Mouse (Mus musculus) stomach, embryonic 16.5 days (tissue): ENCODE measurements around the gene Lrguk. TPM values are rescaled to one million over a fixed set of nuclear protein-coding genes. Genes with fewer than 3 reads are reported as not detected.

Source experiments
- ATAC-seq: fragments of 200-750 bp; cut with Nextera tagmentation; 2 replicates; pipeline ENCODE4 v1.8.0; 2017; ENCODE audit warnings: moderate number of reproducible peaks, moderate TSS enrichment; ENCODE audit not compliant: insufficient read depth, low FRiP score
- H3K27ac ChIP-seq: fragments of 300-500 bp; sonication (generic); 2 replicates; pipeline ENCODE4 v1.5.1; 2014; ENCODE audit warnings: low read length
- H3K27me3 ChIP-seq: fragments of 300-500 bp; sonication (generic); 2 replicates; pipeline ENCODE4 v1.6.1; 2014; ENCODE audit warnings: low read length, control low read depth, mixed read lengths; ENCODE audit not compliant: control insufficient read depth, insufficient read depth
- H3K36me3 ChIP-seq: fragments of 300-500 bp; sonication (generic); 2 replicates; pipeline ENCODE4 v1.6.1; 2014; ENCODE audit warnings: low read length; ENCODE audit not compliant: control insufficient read depth, insufficient read depth
- H3K4me1 ChIP-seq: fragments of 300-500 bp; sonication (generic); 2 replicates; pipeline ENCODE4 v1.6.1; 2014; ENCODE audit warnings: low read length, control low read depth, mixed read lengths; ENCODE audit not compliant: control insufficient read depth, insufficient read depth
- H3K4me2 ChIP-seq: fragments of 300-500 bp; sonication (generic); 2 replicates; pipeline ENCODE4 v1.6.1; 2014; ENCODE audit warnings: low read depth, low read length, mixed read lengths
- H3K4me3 ChIP-seq: fragments of 300-500 bp; sonication (generic); replicated peaks from 2 replicates; pipeline ENCODE4 v1.5.1; 2014; ENCODE audit warnings: mild to moderate bottlenecking, low read length
- H3K9ac ChIP-seq: fragments of 300-500 bp; sonication (generic); 2 replicates; pipeline ENCODE4 v1.6.1; 2014; ENCODE audit warnings: low read length
- H3K9me3 ChIP-seq: fragments of 300-500 bp; sonication (generic); replicated peaks from 2 replicates; pipeline ENCODE4 v1.6.1; 2016; ENCODE audit warnings: low read length, control low read depth; ENCODE audit not compliant: control insufficient read depth
- WGBS: fragments of 180-500 bp; shearing (Covaris S2); extraction: QIAGEN DNeasy Blood & Tissue Kit; methylation state at CpG from one replicate; pipeline ENCODE4 v1.1.7; 2014; 5-methylcytosine and 5-hydroxymethylcytosine counted together
- polyA plus RNA-seq: library from polyadenylated mRNA; unstranded; fragments of >200 nt; fragmentation: Nextera tagmentation; extraction: Ambion mirVana; gene quantifications from 2 replicates; pipeline ENCODE4 v1.2.1, GENCODE M21; 2015

The Lrguk gene
- polyA plus RNA-seq, 1 experiment from 2014 or later, result 0.44 TPM

- no peak overlapping the region for H3K4me3 ChIP-seq
- no peaks in the 10 kb centered on the region for H3K27me3 ChIP-seq
- no peak overlapping the region for H3K4me2 ChIP-seq
- H3K36me3 ChIP-seq, result no peaks in the 10 kb centered on the region
- no peak overlapping the region for H3K27ac ChIP-seq
- H3K9me3 ChIP-seq, result no peaks in the 10 kb centered on the region
- no peak for ATAC-seq
- H3K4me1 ChIP-seq, result no peaks in the 10 kb centered on the region
- H3K9ac ChIP-seq, result no peak overlapping the region
- 85% methylated on average over 4 of the region's 4 CpGs for WGBS
Measured at GRCm38 (mm10) chr6:34087701-34088100, 58.5 kb downstream of the Lrguk start.

DNA sequence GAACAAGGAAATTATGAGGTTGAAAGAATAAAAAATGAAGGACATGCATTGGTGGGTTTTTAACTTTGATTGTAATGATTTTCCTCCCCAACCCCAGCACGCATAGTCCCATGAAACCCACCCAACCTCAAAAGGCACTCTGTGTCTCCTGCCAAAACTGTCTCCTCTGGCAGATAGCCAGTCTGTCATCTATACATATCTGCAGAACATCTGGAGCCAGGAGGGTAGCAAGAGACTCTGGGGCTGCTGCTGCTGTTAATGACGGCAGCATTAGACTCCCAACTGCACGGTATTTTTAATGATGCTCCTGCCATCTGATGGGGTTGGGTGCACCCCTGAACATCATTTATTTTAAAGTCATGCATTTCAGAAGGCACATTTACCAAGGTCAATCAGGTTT is 59.7 kb downstream of the Lrguk start:
- Histone ChIP-seq H3K4me2 (no peak overlapping the region), H3K4me3 (no peak overlapping the region), H3K36me3 (no peaks in the 10 kb centered on the region), H3K27ac (no peak overlapping the region), H3K9ac (no peak overlapping the region), H3K9me3 (no peaks in the 10 kb centered on the region), H3K4me1 (no peaks in the 10 kb centered on the region), H3K27me3 (no peaks in the 10 kb centered on the region)
- ATAC-seq, result no peak
- 46% methylated on average over 3 of the region's 3 CpGs for WGBS

DNA sequence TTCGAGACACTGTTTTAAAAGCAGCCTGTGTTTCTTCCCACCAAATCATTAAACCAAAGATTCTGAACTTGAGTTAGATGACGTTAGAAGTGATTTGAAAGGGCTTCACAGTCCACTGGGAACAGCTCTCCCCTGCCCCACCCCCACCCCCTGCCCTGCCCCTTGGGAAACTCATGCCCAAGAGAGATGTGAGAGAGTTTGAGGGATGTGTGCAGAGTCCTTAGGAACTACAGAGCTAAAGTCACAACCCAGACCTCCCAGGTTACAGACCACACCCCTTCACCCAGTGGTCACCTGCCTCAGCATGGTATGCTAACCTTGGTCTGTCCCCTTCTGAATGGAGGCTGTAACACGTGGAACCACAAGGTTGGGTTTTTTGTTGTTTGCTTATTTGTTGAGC is 62.3 kb downstream of the Lrguk start:
- no peaks in the 10 kb centered on the region for H3K36me3 ChIP-seq
- H3K9me3 ChIP-seq, result no peaks in the 10 kb centered on the region
- H3K4me3 ChIP-seq, result no peak overlapping the region
- H3K4me2 ChIP-seq, result no peak overlapping the region
- H3K4me1 ChIP-seq, result peaks cover 2% of the 10 kb centered on the region; the same call in 1 of the 2 replicates
- no peak overlapping the region for H3K9ac ChIP-seq
- no peak overlapping the region for H3K27ac ChIP-seq
- no peaks in the 10 kb centered on the region for H3K27me3 ChIP-seq
- no peak for ATAC-seq
- WGBS, result 73% methylated on average over 3 of the region's 3 CpGs

- Histone ChIP-seq H3K4me3 (no peak overlapping the region), H3K4me1 (peaks cover 5% of the 10 kb centered on the region; the same call in 1 of the 2 replicates), H3K27ac (no peak overlapping the region), H3K36me3 (no peaks in the 10 kb centered on the region), H3K27me3 (no peaks in the 10 kb centered on the region), H3K9me3 (no peaks in the 10 kb centered on the region), H3K9ac (no peak overlapping the region), H3K4me2 (no peak overlapping the region)
- peak; percentile 66; the same call in 1 of the 2 replicates for ATAC-seq
- WGBS, result 50% methylated on average over 6 of the region's 6 CpGs
Measured at GRCm38 (mm10) chr6:34096274-34096673, 67.0 kb downstream of the Lrguk start.

DNA sequence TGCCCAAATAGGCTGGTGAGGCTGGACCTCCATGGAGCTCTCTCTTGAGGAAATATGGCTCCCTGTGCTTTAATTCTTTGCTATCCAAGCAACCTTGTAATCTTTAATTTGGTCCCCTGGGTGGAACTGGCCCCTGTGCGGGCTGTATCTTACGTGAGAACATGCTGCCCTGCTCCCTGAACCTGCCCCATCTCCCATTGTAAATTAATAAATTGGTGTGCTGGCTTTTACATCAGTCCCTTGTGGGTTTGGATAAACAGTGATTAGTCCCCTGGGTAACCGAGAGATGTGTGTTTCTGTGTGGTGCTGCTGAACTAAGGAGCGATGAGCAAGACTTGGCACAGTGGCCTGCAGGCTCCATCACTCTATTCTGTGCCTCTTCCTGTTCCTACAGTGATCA is 67.7 kb downstream of the Lrguk start:
- no peak for ATAC-seq
- peaks cover 5% of the 10 kb centered on the region; the same call in 1 of the 2 replicates for H3K4me1 ChIP-seq
- no peak overlapping the region for H3K4me3 ChIP-seq
- H3K27me3 ChIP-seq, result no peaks in the 10 kb centered on the region
- H3K9ac ChIP-seq, result no peak overlapping the region
- WGBS, result 65% methylated on average over 4 of the region's 4 CpGs
- H3K4me2 ChIP-seq, result no peak overlapping the region
- no peak overlapping the region for H3K27ac ChIP-seq
- no peaks in the 10 kb centered on the region for H3K9me3 ChIP-seq
- H3K36me3 ChIP-seq, result no peaks in the 10 kb centered on the region

- Histone ChIP-seq H3K27ac (no peak overlapping the region), H3K4me2 (no peak overlapping the region), H3K9me3 (no peaks in the 10 kb centered on the region), H3K36me3 (no peaks in the 10 kb centered on the region), H3K9ac (no peak overlapping the region), H3K4me1 (peaks cover 5% of the 10 kb centered on the region; the same call in 1 of the 2 replicates), H3K27me3 (no peaks in the 10 kb centered on the region), H3K4me3 (no peak overlapping the region)
- WGBS, result 83% methylated on average over 6 of the region's 6 CpGs
- ATAC-seq, result no peak
Measured at GRCm38 (mm10) chr6:34099725-34100124, 70.5 kb downstream of the Lrguk start.

DNA sequence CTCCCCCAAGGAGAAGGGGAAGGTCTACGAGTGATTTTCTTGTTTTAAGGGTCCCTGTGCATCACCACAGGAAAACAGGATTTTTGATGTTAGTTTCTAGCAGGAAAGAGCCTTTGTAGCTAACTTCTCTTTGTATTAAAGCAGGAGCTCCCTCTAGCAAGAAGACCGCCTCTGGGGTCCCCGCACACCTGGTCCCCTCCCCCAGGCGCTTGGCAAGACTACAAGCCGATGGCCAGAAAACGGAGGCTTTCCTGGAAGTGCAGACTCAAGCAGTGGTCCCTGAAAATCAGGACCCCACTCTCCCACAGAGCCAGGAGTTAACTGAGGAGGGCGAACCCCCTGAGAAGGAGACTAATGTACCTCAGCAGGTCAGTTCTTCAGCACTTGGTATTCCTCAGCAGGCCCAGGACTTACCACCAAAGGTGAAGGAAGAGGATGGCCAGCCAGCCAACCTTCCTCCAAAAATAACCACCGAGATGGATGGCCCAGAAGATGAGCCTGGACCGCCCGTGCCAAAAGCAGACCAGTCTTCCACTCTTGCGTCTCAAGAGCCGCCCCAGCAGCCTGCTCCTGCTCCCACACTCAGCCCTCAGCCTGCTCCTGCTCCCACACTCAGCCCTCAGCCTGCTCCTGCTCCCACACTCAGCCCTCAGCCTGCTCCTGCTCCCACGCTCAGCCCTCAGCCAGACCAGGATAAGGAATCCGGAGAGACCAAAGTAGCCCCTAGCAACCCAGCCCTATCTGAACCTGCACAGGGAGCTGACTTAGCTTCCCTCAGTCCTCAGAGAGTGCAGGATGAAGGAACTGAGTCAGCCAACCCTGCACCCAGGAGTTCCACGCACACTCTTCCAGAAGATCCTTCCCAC is 72.5 kb downstream of the Lrguk start:
- Histone ChIP-seq H3K9ac (no peak overlapping the region), H3K4me2 (no peak overlapping the region), H3K27ac (no peak overlapping the region), H3K4me3 (no peak overlapping the region), H3K36me3 (no peaks in the 10 kb centered on the region), H3K4me1 (peaks cover under 1% of the 10 kb centered on the region; the same call in 1 of the 2 replicates), H3K27me3 (no peaks in the 10 kb centered on the region), H3K9me3 (no peaks in the 10 kb centered on the region)
- 85% methylated on average over 15 of the region's 15 CpGs for WGBS
- 0 out of 2 replicates have a peak, but pooled peaks have one; percentile 29 for ATAC-seq

DNA sequence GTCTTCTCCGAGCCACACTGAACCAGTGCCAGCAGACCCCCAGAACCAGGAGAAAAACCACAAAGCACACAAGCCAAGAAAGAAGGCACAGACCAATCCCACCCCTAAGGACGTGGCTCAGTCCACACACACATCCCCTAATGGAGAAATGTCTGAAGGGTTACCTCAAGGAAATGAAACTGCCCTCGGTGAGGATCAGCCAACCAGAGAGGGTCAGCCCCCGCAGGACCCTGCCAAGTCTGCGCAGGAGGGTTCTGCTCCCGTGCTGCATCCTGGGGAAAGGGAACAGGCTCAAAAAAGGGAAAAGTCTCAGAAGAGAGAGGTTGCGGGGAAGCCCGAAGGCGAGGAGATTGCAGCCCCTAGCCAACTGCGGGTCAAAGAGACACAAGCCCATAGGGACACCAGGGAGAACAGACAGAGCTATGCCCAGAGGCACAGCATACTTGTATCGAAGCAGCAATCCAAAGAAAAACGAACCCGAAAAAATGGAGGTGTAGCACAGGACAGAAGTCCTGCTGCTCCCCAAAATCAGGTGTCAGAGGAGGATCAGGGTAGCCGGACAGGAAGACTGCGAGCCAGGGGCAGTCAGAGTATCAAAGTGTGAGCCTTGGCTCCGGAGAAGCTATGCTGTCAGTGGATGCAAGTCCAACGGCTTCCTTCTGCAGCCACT is 74.1 kb downstream of the Lrguk start:
- ATAC-seq, result no peak
- 87% methylated on average over 17 of the region's 17 CpGs for WGBS

GRCm38 (mm10) chr6:34110571-34110970 is 81.3 kb downstream of the Lrguk start:
- no peaks in the 10 kb centered on the region for H3K36me3 ChIP-seq
- no peak for ATAC-seq
- H3K27me3 ChIP-seq, result no peaks in the 10 kb centered on the region
- H3K4me1 ChIP-seq, result no peaks in the 10 kb centered on the region
- 78% methylated on average over 10 of the region's 10 CpGs for WGBS
- no peak overlapping the region for H3K4me3 ChIP-seq
- H3K9me3 ChIP-seq, result no peaks in the 10 kb centered on the region
- H3K4me2 ChIP-seq, result no peak overlapping the region
- H3K27ac ChIP-seq, result no peak overlapping the region
- no peak overlapping the region for H3K9ac ChIP-seq

More for the DNA sequence above, 74.1 kb downstream of the Lrguk start:
- Histone ChIP-seq H3K9me3 (no peaks in the 10 kb centered on the region), H3K27ac (no peak overlapping the region), H3K4me1 (no peaks in the 10 kb centered on the region), H3K4me3 (no peak overlapping the region), H3K4me2 (no peak overlapping the region), H3K9ac (no peak overlapping the region), H3K27me3 (no peaks in the 10 kb centered on the region), H3K36me3 (no peaks in the 10 kb centered on the region)
